Mouse (Mus musculus) CH12.LX (cell line): Measurements from ENCODE around the gene Glo1. TPM values are rescaled to one million over a fixed set of nuclear protein-coding genes. Genes with fewer than 3 reads are reported as not detected.

Experiments used
- DNase-seq: peaks from one replicate; pipeline ENCODE4 v3.0.0-alpha.2; 2013; ENCODE audit errors: extremely low read depth
- H3K27ac ChIP-seq: 2 replicates; pipeline ENCODE4 v1.5.1; 2012; ENCODE audit warnings: low read depth, mild to moderate bottlenecking, control low read depth, moderate library complexity; ENCODE audit not compliant: insufficient read depth
- H3K27me3 ChIP-seq: replicated peaks from 2 replicates; pipeline ENCODE3; 2012; ENCODE audit warnings: inconsistent platforms
- H3K36me3 ChIP-seq, 2 experiments: replicated peaks in 1 of 2; 2 replicates each; pipeline versions ENCODE3 to v1.6.1; 2012; ENCODE audit warnings: inconsistent platforms in 1 of 2, low read length in 1 of 2, mild to moderate bottlenecking in 1 of 2, mixed read lengths in 1 of 2, moderate library complexity in 1 of 2; ENCODE audit not compliant: control insufficient read depth in 1 of 2, insufficient read depth in 1 of 2
- H3K4me1 ChIP-seq, 2 experiments: 2 replicates each; pipeline ENCODE4 v1.6.1; 2012; ENCODE audit warnings: inconsistent platforms in 1 of 2, moderate library complexity in 1 of 2; ENCODE audit not compliant: insufficient read depth in 2 of 2, control insufficient read depth in 1 of 2
- H3K4me2 ChIP-seq: 2 replicates; pipeline ENCODE4 v1.6.1; 2012; ENCODE audit warnings: low read depth, mild to moderate bottlenecking, control low read depth; ENCODE audit not compliant: poor library complexity, insufficient read depth, severe bottlenecking
- H3K4me3 ChIP-seq, 3 experiments: fragments of 150-350 bp in 1 of 3; sonication (generic) in 1 of 3; replicated peaks in 1 of 3; 2 replicates each; pipeline versions ENCODE3 to v1.5.1; 2011 to 2012; ENCODE audit warnings: low read depth in 2 of 3, low read length in 2 of 3, mild to moderate bottlenecking in 2 of 3, moderate library complexity in 2 of 3, control low read depth in 1 of 3, improper control_type of control experiment in 1 of 3, inconsistent platforms in 1 of 3, mixed read lengths in 1 of 3; ENCODE audit not compliant: poor library complexity in 1 of 3
- H3K79me2 ChIP-seq: replicated peaks from 2 replicates; pipeline ENCODE4 v1.6.1; 2012; ENCODE audit warnings: mild to moderate bottlenecking, moderate library complexity; ENCODE audit not compliant: control insufficient read depth, poor library complexity, insufficient read depth, severe bottlenecking; ENCODE audit errors: extremely low read depth
- H3K9ac ChIP-seq: 2 replicates; pipeline ENCODE4 v1.6.1; 2012; ENCODE audit warnings: low read depth, mild to moderate bottlenecking, control low read depth, moderate library complexity; ENCODE audit not compliant: insufficient read depth
- H3K9me3 ChIP-seq: replicated peaks from 2 replicates; pipeline ENCODE3; 2012; ENCODE audit warnings: low read length, inconsistent platforms, mixed read lengths
- BHLHE40 ChIP-seq: IDR thresholded peaks from 2 replicates; pipeline ENCODE4 v1.6.1; 2011; ENCODE audit warnings: mild to moderate bottlenecking, low read depth, low read length, improper control_type of control experiment
- CHD2 ChIP-seq: IDR thresholded peaks from 2 replicates; pipeline ENCODE4 v1.6.1; 2011; ENCODE audit warnings: low read length, improper control_type of control experiment
- E2F4 ChIP-seq: IDR thresholded peaks from 2 replicates; pipeline ENCODE4 v1.6.1; 2011; ENCODE audit warnings: low read depth, low read length, improper control_type of control experiment; ENCODE audit not compliant: insufficient replicate concordance
- EP300 ChIP-seq: IDR thresholded peaks from 2 replicates; pipeline ENCODE4 v1.6.1; 2011; ENCODE audit warnings: low read length, improper control_type of control experiment
- ETS1 ChIP-seq: conservative IDR thresholded peaks from 2 replicates; pipeline ENCODE4 v1.6.1; 2012; ENCODE audit warnings: low read depth, mild to moderate bottlenecking, inconsistent platforms, low read length, improper control_type of control experiment, moderate library complexity
- GABPA ChIP-seq: IDR thresholded peaks from 2 replicates; pipeline ENCODE4 v1.6.1; 2012; ENCODE audit warnings: low read depth, low read length, improper control_type of control experiment, inconsistent platforms; ENCODE audit not compliant: insufficient replicate concordance
- HCFC1 ChIP-seq: IDR thresholded peaks from 2 replicates; pipeline ENCODE4 v1.6.1; 2012; ENCODE audit warnings: low read depth, mild to moderate bottlenecking, inconsistent platforms, low read length, improper control_type of control experiment
- IRF4 ChIP-seq: IDR thresholded peaks from 2 replicates; pipeline ENCODE4 v1.6.1; 2014; ENCODE audit warnings: low read depth, mild to moderate bottlenecking, inconsistent platforms, low read length, improper control_type of control experiment
- JUN ChIP-seq: IDR thresholded peaks from 2 replicates; pipeline ENCODE4 v1.6.1; 2011; ENCODE audit warnings: low read depth, mild to moderate bottlenecking, low read length, improper control_type of control experiment, moderate library complexity; ENCODE audit not compliant: insufficient read depth
- KAT2A ChIP-seq: IDR thresholded peaks from 2 replicates; pipeline ENCODE4 v1.6.1; 2012; ENCODE audit warnings: low read length, improper control_type of control experiment, inconsistent platforms; ENCODE audit not compliant: insufficient replicate concordance
- MAFK ChIP-seq: IDR thresholded peaks from 2 replicates; pipeline ENCODE4 v1.6.1; 2011; ENCODE audit warnings: low read length, improper control_type of control experiment; ENCODE audit not compliant: insufficient replicate concordance
- MAX ChIP-seq: IDR thresholded peaks from 2 replicates; pipeline ENCODE4 v1.6.1; 2011; ENCODE audit warnings: low read length, improper control_type of control experiment
- MEF2A ChIP-seq: IDR thresholded peaks from 2 replicates; pipeline ENCODE4 v1.6.1; 2014; ENCODE audit warnings: low read depth, mild to moderate bottlenecking, inconsistent platforms, low read length, improper control_type of control experiment, borderline replicate concordance
- MXI1 ChIP-seq: IDR thresholded peaks from 2 replicates; pipeline ENCODE4 v1.6.1; 2011; ENCODE audit warnings: mild to moderate bottlenecking, low read depth, low read length, improper control_type of control experiment
- MYC ChIP-seq: IDR thresholded peaks from 2 replicates; pipeline ENCODE4 v1.6.1; 2011; ENCODE audit warnings: low read depth, mild to moderate bottlenecking, improper control_type of control experiment, low read length
- NRF1 ChIP-seq: IDR thresholded peaks from 2 replicates; pipeline ENCODE4 v1.6.1; 2014; ENCODE audit warnings: low read depth, mild to moderate bottlenecking, inconsistent platforms, low read length, improper control_type of control experiment, moderate library complexity
- PAX5 ChIP-seq: IDR thresholded peaks from 2 replicates; pipeline ENCODE4 v1.6.1; 2012; ENCODE audit warnings: low read length, inconsistent platforms, mixed read lengths
- POLR2A ChIP-seq: IDR thresholded peaks from 2 replicates; pipeline ENCODE4 v1.6.1; 2011; ENCODE audit warnings: low read depth, mild to moderate bottlenecking, improper control_type of control experiment, low read length
- POLR2AphosphoS2 ChIP-seq: IDR thresholded peaks from 2 replicates; pipeline ENCODE4 v1.6.1; 2011; ENCODE audit warnings: low read depth, low read length, improper control_type of control experiment
- RAD21 ChIP-seq: IDR thresholded peaks from 2 replicates; pipeline ENCODE4 v1.6.1; 2011; ENCODE audit warnings: low read depth, mild to moderate bottlenecking, low read length, improper control_type of control experiment, moderate library complexity
- SIN3A ChIP-seq: IDR thresholded peaks from 2 replicates; pipeline ENCODE4 v1.6.1; 2012; ENCODE audit warnings: low read length, improper control_type of control experiment, inconsistent platforms
- SMC3 ChIP-seq: IDR thresholded peaks from 2 replicates; pipeline ENCODE4 v1.6.1; 2011; ENCODE audit warnings: low read depth, low read length, improper control_type of control experiment
- TCF12 ChIP-seq: IDR thresholded peaks from 2 replicates; pipeline ENCODE4 v1.6.1; 2014; ENCODE audit warnings: low read depth, mild to moderate bottlenecking, inconsistent platforms, low read length, improper control_type of control experiment
- UBTF ChIP-seq: IDR thresholded peaks from 2 replicates; pipeline ENCODE4 v1.6.1; 2012; ENCODE audit warnings: low read depth, mild to moderate bottlenecking, inconsistent platforms, low read length, improper control_type of control experiment, moderate library complexity
- USF2 ChIP-seq: conservative IDR thresholded peaks from 2 replicates; pipeline ENCODE4 v1.6.1; 2011; ENCODE audit warnings: low read depth, low read length, improper control_type of control experiment
- ZMIZ1 ChIP-seq: IDR thresholded peaks from 2 replicates; pipeline ENCODE4 v1.6.1; 2012; ENCODE audit warnings: low read depth, mild to moderate bottlenecking, inconsistent platforms, low read length, improper control_type of control experiment
- dilution Hi-C: fragments of 300-500 bp; cut with MboI; formaldehyde crosslinking; loops from 2 replicates; pipeline ENCODE4 v1.14.3; 2020; ENCODE audit warnings: low sequenced_read_pairs; ENCODE audit not compliant: extremely low pct_unique_long_range_greater_than_20kb, extremely low pct_ligation_motif_present
- in situ Hi-C: fragments of 300-500 bp; cut with MboI; formaldehyde crosslinking; loops from 3 replicates; pipeline ENCODE4 v1.14.3; 2019; ENCODE audit warnings: low sequenced_read_pairs, low pct_ligation_motif_present, low pct_unique_long_range_greater_than_20kb, mixed read lengths
- polyA plus RNA-seq: library from polyadenylated mRNA; unstranded; fragments of >175 nt; gene quantifications from 2 replicates; pipeline ENCODE4 v1.2.1, GENCODE M21; 2012; ENCODE audit warnings: low read depth; ENCODE audit not compliant: insufficient read length
- total RNA-seq, 2 experiments: library from RNA; depleted of rRNA; stranded (reverse); fragments of 300-350 nt in 1 of 2; fragments of >200 nt in 1 of 2; gene quantifications; 2 replicates each; pipeline ENCODE4 v1.2.3; 2012 to 2014

The Glo1 gene
- total and polyA plus RNA-seq, 3 experiments = 143 to 283 (median 170) TPM

- in situ Hi-C loops = no loop called here
- Histone ChIP-seq H3K4me3 (no peak overlapping the region), H3K9ac (no peak overlapping the region), H3K4me2 (no peak overlapping the region), H3K4me1 (peaks cover 0 to 2% of the 10 kb centered on the region in 2 experiments; a peak in 1 of 4 replicates), H3K27ac (no peak overlapping the region), H3K27me3 (peaks cover 1% of the 10 kb centered on the region), H3K36me3 (no peaks in the 10 kb centered on the region), H3K79me2 (no peaks in the 10 kb centered on the region), H3K9me3 (no peaks in the 10 kb centered on the region)
- TF ChIP-seq JUN (no peak), EP300 (no peak), MYC (no peak)
- DNase-seq = no peak
- dilution Hi-C loops = no loop called here
Measured at GRCm38 (mm10) chr17:30638996-30639395, 12.3 kb upstream of the Glo1 start.

- peaks cover 3% of the 10 kb centered on the region for H3K9me3 ChIP-seq
- H3K79me2 ChIP-seq = no peaks in the 10 kb centered on the region
- H3K36me3 ChIP-seq = no peaks in the 10 kb centered on the region
- H3K4me3 ChIP-seq = no peak overlapping the region
- peaks cover 1% of the 10 kb centered on the region for H3K27me3 ChIP-seq
- dilution Hi-C loops (no loop called here), in situ Hi-C loops (no loop called here)
- H3K4me1 ChIP-seq = peaks cover 0 to 2% of the 10 kb centered on the region in 2 experiments; a peak in 1 of 4 replicates
- no peak overlapping the region for H3K27ac ChIP-seq
- no peak for TF ChIP-seq SIN3A
- TF ChIP-seq JUN = no peak
- TF ChIP-seq ZMIZ1 = no peak
- TF ChIP-seq E2F4 = no peak
- TF ChIP-seq BHLHE40 = no peak
- TF ChIP-seq UBTF = no peak
- TF ChIP-seq RAD21 = no peak
- no peak for TF ChIP-seq POLR2A
- TF ChIP-seq IRF4 = no peak
- no peak for TF ChIP-seq SMC3
- no peak for TF ChIP-seq ETS1
- TF ChIP-seq PAX5 = no peak
- TF ChIP-seq MEF2A = no peak
- TF ChIP-seq POLR2AphosphoS2 = no peak
- no peak for DNase-seq
- no peak overlapping the region for H3K4me2 ChIP-seq
- H3K9ac ChIP-seq = no peak overlapping the region
Measured at GRCm38 (mm10) chr17:30637714-30638113, 11.0 kb upstream of the Glo1 start.

- DNase-seq = no peak
- dilution Hi-C loops = no loop called here
- no peaks in the 10 kb centered on the region for H3K36me3 ChIP-seq
- no peak overlapping the region for H3K9ac ChIP-seq
- H3K4me1 ChIP-seq = peaks cover 0 to 2% of the 10 kb centered on the region in 2 experiments; a peak in 1 of 4 replicates
- no peaks in the 10 kb centered on the region for H3K79me2 ChIP-seq
- no peak overlapping the region for H3K27ac ChIP-seq
- in situ Hi-C loops = no loop called here
- TF ChIP-seq MYC = no peak
- no peak for TF ChIP-seq SIN3A
- TF ChIP-seq USF2 = no peak
- TF ChIP-seq MAX = no peak
- TF ChIP-seq JUN = no peak
- no peak for TF ChIP-seq MAFK
- no peak for TF ChIP-seq ZMIZ1
- TF ChIP-seq MXI1 = no peak
- TF ChIP-seq NRF1 = no peak
- TF ChIP-seq TCF12 = no peak
- no peak for TF ChIP-seq HCFC1
- TF ChIP-seq PAX5 = no peak
- TF ChIP-seq CHD2 = no peak
- no peak for TF ChIP-seq GABPA
- TF ChIP-seq BHLHE40 = no peak
- TF ChIP-seq KAT2A = no peak
- no peak for TF ChIP-seq E2F4
- TF ChIP-seq MEF2A = no peak
- H3K4me2 ChIP-seq = no peak overlapping the region
- H3K27me3 ChIP-seq = no peaks in the 10 kb centered on the region
- H3K4me3 ChIP-seq = no peak overlapping the region
- peaks cover 3% of the 10 kb centered on the region for H3K9me3 ChIP-seq
Measured at GRCm38 (mm10) chr17:30635367-30635766, 8.7 kb upstream of the Glo1 start.
